Mouse (Mus musculus) WW6 (cell line): ENCODE results near the gene Rtn1.

ENCODE experiments used
- DNase-seq: peaks from one replicate; pipeline ENCODE4 v3.0.0-alpha.2; 2013; ENCODE audit warnings: low read depth, low spot score

Gene Rtn1

GRCm38 (mm10) chr12:72279129-72279875 is 129.6 kb downstream of the Rtn1 start:
- DNase-seq: no peak

DNA sequence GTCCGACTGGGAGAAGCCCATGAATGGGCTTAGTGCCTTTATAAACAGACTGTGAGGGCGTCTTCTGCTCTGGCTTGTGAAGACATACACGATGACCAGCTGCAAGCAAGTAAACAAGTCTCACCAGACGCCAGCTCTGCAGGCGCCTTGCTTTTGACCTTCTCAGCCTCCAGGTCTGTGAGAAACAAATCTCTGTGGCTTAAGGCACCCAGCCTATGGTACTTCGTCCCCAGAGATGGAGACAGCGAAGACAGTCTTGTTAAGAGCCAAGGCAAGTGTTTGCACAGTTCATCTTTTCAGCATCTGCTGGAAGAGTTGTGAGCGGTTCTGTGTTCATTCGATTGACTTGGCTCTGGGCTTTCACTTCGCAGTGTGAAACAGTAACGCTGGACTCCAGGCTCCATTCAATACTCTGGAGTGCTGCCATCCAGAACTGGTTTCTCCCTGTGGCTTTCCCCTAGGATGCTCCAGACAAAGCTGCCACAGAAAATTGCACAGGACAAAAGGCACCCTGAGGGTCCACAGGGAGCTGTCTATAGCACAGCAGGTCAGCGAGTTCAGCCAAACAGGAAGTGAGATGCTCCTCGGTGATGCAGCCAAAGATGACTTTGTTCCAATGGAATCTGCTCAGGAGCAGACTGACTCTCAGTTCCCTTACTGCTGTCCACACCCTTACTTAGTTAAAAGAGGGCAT is 135.0 kb downstream of the Rtn1 start:
- no peak for DNase-seq

DNA sequence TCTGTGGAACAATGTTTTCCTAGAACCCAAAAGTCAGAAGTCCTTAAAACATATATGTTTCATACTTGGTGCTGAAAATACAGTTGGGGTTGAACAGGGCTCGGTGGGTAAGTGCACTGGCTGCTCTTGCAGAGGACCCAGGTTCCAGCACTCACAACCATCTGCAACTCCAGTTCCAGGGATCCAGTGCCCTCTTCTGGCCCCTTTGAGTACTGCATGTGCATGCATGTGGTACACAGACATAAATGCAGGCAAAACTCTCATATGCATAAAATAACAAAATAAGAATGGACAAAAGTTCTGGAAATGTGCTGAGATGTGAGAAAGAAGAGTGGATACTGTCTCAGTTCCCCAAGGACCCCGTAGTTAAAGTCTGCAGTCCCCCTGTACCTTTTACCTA is 141.2 kb downstream of the Rtn1 start:
- no peak for DNase-seq

DNA sequence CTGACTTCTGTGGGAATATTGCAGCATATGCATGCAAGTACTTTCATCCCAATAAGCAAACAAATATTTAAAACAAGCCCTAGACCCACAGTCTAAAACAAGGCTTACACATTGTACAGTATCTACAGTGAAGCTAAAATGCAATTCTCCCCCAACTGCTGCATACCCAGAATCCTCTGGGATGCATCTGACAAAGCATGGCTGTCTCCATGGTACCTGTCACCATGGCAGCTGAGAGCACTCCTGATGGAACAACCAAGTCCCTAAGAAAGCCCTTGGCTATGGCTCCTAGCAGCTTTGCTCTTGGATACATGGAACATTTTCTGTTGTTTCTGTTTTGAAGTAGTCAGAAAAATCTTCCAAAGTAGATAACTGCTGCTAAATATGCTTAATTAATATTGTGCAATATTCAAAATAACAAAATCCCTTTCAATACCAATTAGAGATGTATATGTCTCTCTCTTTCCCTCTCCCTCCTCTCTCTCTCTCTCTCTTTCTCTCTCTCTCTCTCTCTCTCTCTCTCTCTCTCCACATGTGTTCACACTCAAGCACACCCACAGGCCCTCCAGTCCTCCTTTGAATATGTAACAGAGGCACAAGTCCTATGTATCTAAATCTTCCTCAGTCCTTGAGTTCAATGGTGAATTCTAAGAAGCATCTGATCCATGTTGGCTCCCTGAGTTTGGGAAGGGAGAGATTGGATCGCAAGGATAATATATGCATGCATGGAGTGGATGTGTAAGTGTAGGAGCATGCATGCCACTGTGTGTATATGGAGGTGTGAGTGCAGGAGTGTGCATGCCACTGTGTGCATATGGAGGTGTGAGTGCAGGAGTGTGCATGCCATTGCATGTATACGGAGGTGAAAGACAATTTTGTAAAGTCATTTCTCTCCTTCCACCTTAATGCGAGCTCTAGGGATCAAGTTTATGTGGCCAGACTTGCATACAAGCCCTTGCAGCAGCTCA is 143.3 kb downstream of the Rtn1 start:
- no peak for DNase-seq

GRCm38 (mm10) chr12:72263213-72264103 is 145.4 kb downstream of the Rtn1 start:
- DNase-seq: no peak

DNA sequence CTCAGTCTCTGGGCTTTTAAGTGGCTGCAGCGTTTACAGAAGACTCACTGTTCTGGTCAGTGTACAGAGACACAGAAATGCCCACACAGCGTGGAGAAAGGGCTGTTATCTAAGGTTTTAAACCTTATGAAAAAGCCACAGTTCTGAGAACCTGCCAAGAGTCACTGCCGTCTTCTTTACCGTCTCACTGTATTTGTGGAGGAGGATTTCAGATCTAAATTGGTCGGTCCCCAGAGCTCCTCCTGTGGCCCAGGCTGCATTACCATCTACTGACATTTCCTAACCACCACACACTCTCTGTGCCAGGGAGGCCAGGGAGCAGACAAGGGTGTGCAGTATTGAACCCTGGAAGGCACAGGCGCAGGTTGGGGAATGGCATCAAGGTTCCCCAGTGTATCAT is 151.9 kb downstream of the Rtn1 start:
- DNase-seq: no peak

DNA sequence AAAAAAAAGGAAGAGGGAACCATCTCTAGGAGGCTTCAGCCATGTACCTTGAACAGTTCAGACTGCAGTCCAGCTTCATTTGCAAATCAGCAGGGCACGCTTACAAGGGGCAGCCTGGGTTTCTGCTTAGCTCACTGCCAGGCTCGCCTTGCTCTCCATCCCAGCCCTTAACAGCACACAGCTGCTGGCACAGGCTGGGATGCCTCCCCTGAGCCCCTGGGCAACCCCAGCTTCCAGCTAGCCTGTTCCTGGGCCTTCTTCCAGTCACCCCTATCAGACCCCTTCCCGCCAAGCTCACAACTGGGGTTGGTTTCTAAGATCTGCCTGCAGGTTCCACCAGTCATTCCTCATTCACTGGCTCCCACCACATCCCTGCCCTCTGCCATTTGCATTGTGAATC is 155.8 kb downstream of the Rtn1 start:
- DNase-seq: no peak

DNA sequence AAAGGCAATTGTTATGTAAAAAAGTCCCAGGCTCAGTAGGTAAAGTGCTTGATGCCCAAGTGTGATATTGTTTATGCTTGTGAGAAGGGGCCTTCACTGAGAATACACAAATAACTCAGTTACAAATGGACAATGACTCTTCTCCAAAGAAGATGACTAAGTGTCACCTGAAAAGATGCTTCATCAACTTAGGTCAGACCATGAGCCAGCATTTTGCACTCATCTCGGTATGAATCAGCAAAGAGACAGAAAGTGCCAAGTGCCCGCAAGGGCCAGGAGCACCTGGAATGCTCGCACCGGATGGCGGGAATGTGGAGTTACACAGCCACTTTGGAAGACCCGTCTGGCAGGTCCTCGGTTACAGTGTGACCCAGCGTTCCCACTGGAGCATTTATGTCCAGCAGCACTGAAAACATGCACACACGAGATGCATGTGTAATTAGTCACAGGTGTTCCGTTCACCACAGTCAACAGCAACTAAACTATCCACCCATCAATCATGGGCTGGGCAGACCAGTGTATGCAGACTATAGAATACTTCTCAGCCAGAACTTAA is 156.9 kb downstream of the Rtn1 start:
- no peak for DNase-seq

GRCm38 (mm10) chr12:72244951-72245350 is 163.9 kb downstream of the Rtn1 start:
- no peak for DNase-seq

- DNase-seq: no peak
Observed at GRCm38 (mm10) chr12:72242807-72243206, 166.0 kb downstream of the Rtn1 start.

DNA sequence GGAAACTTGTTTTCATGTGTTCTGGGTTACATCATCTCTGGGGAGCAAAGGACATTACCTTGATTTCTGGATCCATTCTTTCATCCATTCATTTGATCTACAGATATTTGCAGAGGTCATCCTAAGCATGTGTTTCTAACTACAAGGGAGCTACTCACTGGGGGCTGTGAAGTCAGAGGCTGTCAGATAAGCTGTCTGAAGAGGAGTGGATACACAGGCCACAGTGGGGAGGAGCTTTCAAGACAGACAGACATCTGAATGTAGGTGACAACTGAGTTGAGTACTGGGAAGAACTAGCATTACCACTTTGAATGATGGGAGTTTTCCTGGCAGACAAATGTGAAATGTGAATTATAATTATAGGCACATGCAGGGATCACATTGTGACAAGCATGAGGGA is 168.3 kb downstream of the Rtn1 start:
- DNase-seq: no peak

GRCm38 (mm10) chr12:72239230-72239894 is 169.5 kb downstream of the Rtn1 start:
- DNase-seq: no peak

DNA sequence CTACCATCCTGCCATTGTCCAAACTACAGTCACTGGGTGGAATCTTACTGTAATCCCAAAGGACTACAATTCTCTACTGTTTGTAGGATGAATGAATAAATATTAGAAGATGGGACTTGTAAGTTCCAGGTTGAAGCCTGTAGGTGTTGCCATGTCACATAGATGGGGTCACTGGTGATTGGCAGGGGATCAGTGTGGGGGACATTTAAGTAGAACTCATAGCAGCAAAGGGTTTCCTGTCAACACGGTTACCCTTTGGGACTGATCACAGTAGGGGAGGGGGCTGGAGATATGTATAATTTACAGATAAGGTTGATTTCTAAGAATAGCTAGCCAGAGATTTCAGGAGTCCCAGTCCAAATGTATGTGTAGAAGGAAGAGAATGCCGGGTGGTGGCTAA is 171.6 kb downstream of the Rtn1 start:
- DNase-seq: no peak

DNA sequence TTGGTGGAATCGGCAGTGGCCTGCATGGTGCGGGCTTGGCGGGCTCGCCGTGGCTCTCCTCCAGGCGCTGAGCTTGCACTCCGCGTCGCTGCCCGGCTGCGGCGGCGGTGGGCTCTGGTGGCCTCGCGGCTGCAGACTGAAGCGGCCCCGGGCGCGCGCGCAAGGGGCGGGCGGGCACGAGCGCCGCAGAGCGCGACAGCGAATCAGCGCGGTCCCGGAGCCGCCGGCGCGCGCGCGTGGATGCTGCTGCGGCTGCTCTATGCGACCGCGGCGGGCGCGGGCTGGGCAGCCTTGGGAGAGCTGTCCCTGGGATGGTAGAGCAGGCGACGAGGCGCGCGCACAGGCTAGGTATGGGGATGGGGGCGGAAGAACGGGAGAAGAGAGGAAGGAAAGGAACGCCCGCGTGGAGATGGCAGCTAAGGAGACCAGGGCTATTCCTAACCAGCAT is 172.3 kb downstream of the Rtn1 start:
- peak; percentile 40 for DNase-seq

DNA sequence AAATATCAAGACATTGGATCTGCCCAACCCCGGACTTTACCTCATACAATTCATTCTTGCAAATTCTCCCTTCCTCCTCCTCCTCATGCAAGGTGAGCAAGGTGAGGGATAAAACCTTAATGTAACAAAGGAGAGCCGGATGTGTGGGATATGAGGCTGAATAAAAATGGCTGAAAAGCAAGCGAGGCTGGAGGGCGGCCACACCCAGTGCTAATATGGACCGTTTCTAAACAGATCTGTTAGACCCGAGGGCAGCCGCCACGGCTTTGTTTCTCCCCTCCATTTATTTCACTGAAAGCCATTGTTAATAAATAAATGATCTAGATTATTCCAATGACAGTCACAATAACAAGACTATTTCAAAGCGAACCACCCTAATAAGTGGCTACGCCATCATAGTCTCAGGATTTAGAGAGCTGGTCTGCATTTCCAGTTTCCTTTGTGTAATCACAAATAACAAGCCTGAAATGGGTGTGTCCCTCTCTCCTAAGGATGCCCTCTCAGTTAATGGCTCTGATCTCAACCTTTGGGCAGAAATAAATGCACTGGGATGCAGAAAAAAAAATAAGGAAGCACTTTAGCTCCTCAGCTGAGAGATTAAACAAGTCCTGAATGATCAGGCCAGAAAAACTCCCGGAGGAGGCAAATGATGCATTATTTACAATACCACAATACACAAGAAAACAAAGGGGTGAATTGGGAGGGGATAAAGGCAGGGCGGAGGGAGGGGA is 173.1 kb downstream of the Rtn1 start:
- DNase-seq: no peak

- no peak for DNase-seq
Observed at GRCm38 (mm10) chr12:72234966-72235365, 173.9 kb downstream of the Rtn1 start.

DNA sequence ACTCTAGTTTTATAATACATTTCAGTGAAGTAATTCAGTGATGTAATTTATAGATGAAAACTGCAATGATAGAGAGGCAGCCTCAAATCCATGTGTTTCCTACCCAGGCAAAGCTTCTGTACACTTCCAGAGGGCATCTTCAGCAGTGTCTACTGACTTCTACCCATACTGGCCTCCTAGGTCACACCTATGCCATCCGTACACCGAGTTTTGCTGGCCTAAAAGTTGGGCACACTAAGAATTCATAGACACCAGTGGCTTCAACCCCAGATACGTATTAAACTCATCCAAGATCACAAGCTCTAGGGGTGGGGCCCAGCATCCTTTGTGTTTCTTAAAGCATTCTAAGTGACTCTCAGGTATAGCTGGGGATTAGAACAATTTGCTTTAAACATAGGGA is 174.7 kb downstream of the Rtn1 start:
- DNase-seq: no peak

DNA sequence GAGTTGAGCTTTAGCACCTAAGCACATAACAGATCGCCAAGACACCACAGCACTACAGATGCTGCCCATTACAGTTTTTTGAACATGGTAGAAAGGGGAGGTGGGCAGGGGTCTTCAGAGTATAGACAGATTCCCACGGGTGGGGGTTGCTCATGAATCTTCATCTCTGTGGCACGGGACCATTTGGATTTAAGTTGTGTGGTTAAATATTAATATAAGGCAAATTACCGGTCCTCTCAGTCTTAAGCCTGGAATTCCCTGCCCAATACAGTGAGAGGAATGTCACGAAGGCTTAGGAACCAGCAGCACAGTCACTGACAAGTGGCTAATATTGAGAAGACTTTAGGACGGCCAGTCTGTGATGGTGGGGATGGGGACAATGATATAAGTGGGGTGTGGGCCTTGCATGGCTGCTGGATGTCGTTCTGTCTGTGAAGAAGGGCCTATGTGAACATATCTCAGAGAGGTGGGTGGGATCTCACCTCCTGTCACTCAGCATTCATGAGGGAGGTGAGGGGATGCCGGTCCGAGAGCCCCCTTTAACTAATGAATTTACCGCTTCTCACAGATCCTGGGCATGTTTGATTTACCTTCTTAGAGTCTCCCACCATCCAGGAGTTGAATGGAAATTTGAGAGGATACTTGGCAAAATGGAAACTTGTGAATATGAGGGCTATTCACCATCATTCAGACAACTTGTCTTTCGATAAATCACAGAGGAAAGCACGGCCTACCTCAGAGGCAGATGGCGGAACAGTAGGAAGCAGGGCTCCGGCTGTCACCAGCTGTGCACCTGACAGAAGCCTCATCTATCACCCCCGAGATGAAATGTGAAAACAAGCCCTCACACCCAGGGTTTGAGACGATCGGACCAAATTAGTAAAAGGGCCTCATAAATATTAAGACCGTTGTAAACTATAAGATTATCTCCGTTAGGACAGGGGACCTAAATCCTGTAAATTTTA is 175.7 kb downstream of the Rtn1 start:
- no peak for DNase-seq
